Mouse (Mus musculus) myocyte (in vitro differentiated cells): ENCODE measurements around the gene Abhd2. TPM values are rescaled to one million over a fixed set of nuclear protein-coding genes. Genes with fewer than 3 reads are reported as not detected.

ENCODE experiments used
- H3K27me3 ChIP-seq: one replicate; pipeline ENCODE4 v1.6.1; 2011; ENCODE audit not compliant: control insufficient read depth, insufficient read depth, insufficient read length
- H3K36me3 ChIP-seq: one replicate; pipeline ENCODE4 v1.6.1; 2011; ENCODE audit not compliant: control insufficient read depth, insufficient read depth
- H3K4me2 ChIP-seq: one replicate; pipeline ENCODE4 v1.6.1; 2011; ENCODE audit warnings: low read depth, control low read depth
- H3K4me3 ChIP-seq: one replicate; pipeline ENCODE4 v1.5.1; 2011; ENCODE audit warnings: mild to moderate bottlenecking, control low read depth, moderate library complexity
- H3K79me2 ChIP-seq: one replicate; pipeline ENCODE4 v1.6.1; 2011; ENCODE audit not compliant: control insufficient read depth, insufficient read depth
- H3ac ChIP-seq: one replicate; pipeline ENCODE4 v1.6.1; 2011; ENCODE audit not compliant: control insufficient read depth, insufficient read length
- CEBPB ChIP-seq: IDR thresholded peaks from 2 replicates; pipeline ENCODE4 v1.6.1; 2011; ENCODE audit warnings: mild to moderate bottlenecking, moderate library complexity; ENCODE audit not compliant: poor library complexity, insufficient read depth, severe bottlenecking
- E2F4 ChIP-seq: IDR thresholded peaks from one replicate; pipeline ENCODE4 v1.6.1; 2011; ENCODE audit warnings: mild to moderate bottlenecking, control low read depth, moderate library complexity; ENCODE audit not compliant: insufficient read depth
- MAX ChIP-seq: IDR thresholded peaks from one replicate; pipeline ENCODE4 v1.6.1; 2011; ENCODE audit warnings: low read depth, mild to moderate bottlenecking, control low read depth
- MYOD1 ChIP-seq, 3 experiments: IDR thresholded peaks; one replicate each; pipeline ENCODE4 v1.6.1; 2011; ENCODE audit warnings: control low read depth in 2 of 3, low read depth in 2 of 3, mild to moderate bottlenecking in 2 of 3, moderate library complexity in 1 of 3; ENCODE audit not compliant: insufficient read length in 2 of 3, control insufficient read depth in 1 of 3
- MYOG ChIP-seq, 3 experiments: IDR thresholded peaks; one replicate each; pipeline ENCODE4 v1.6.1; 2011; ENCODE audit warnings: control low read depth in 2 of 3, low read depth in 2 of 3, mild to moderate bottlenecking in 2 of 3; ENCODE audit not compliant: insufficient read length in 2 of 3, control insufficient read depth in 1 of 3, insufficient read depth in 1 of 3
- POLR2A ChIP-seq: IDR thresholded peaks from one replicate; pipeline ENCODE4 v1.6.1; 2011; ENCODE audit warnings: low read depth, mild to moderate bottlenecking, control low read depth, moderate library complexity; ENCODE audit not compliant: insufficient read length
- POLR2AphosphoS2 ChIP-seq: IDR thresholded peaks from one replicate; pipeline ENCODE4 v1.6.1; 2011; ENCODE audit warnings: low read depth, control low read depth; ENCODE audit not compliant: insufficient read length
- REST ChIP-seq: IDR thresholded peaks from one replicate; pipeline ENCODE4 v1.6.1; 2011; ENCODE audit warnings: mild to moderate bottlenecking, control low read depth, moderate library complexity; ENCODE audit not compliant: insufficient read depth, insufficient read length
- SRF ChIP-seq: IDR thresholded peaks from one replicate; pipeline ENCODE4 v1.6.1; 2011; ENCODE audit warnings: low read depth; ENCODE audit not compliant: control insufficient read depth, insufficient read length
- TCF12 ChIP-seq: IDR thresholded peaks from one replicate; pipeline ENCODE4 v1.6.1; 2011; ENCODE audit warnings: mild to moderate bottlenecking, control low read depth; ENCODE audit not compliant: poor library complexity, insufficient read depth, severe bottlenecking
- TCF3 ChIP-seq: IDR thresholded peaks from one replicate; pipeline ENCODE4 v1.6.1; 2011; ENCODE audit warnings: low read depth, control low read depth; ENCODE audit not compliant: insufficient read length
- USF1 ChIP-seq: IDR thresholded peaks from one replicate; pipeline ENCODE4 v1.6.1; 2011; ENCODE audit warnings: low read depth, mild to moderate bottlenecking, control low read depth, moderate library complexity
- polyA plus RNA-seq: library from polyadenylated mRNA; unstranded; fragments of >200 nt; fragmentation: generic; extraction: Trizol; gene quantifications from one replicate; pipeline ENCODE4 v1.2.1, GENCODE M21; 2012; ENCODE audit warnings: missing spikeins

Abhd2 gene
- polyA plus RNA-seq, 1 experiment: 16.9 TPM

- Histone ChIP-seq H3K27me3 (no peaks in the 10 kb centered on the region), H3K36me3 (no peaks in the 10 kb centered on the region), H3ac (no peak overlapping the region), H3K79me2 (peaks cover 63% of the 10 kb centered on the region), H3K4me2 (peak overlapping the region; percentile 92), H3K4me3 (peak overlapping the region; percentile 84)
- TF ChIP-seq E2F4 (no peak), TCF3 (no peak), REST (no peak), POLR2A (no peak), TCF12 (no peak), SRF (no peak), MAX (no peak), POLR2AphosphoS2 (no peak), USF1 (no peak), CEBPB (no peak), MYOG (IDR thresholded peaks at IDR 0.05; ENCODE audit: control insufficient read depth in 1 of 3, insufficient read depth in 1 of 3, insufficient read length in 2 of 3, low read depth in 2 of 3) (no peak), MYOD1 (IDR thresholded peaks at IDR 0.05; ENCODE audit: control insufficient read depth in 1 of 3, insufficient read length in 2 of 3, low read depth in 2 of 3) (no peak)
Measured at GRCm38 (mm10) chr7:79274473-79275010, 1.5 kb downstream of the Abhd2 start.

GRCm38 (mm10) chr7:79275345-79275744 is 2.3 kb downstream of the Abhd2 start:
- H3K36me3 ChIP-seq: no peaks in the 10 kb centered on the region
- no peak overlapping the region for H3ac ChIP-seq
- TF ChIP-seq MYOG (IDR thresholded peaks at IDR 0.05; ENCODE audit: control insufficient read depth in 1 of 3, insufficient read depth in 1 of 3, insufficient read length in 2 of 3, low read depth in 2 of 3): no peak
- TF ChIP-seq TCF3: no peak
- no peak for TF ChIP-seq POLR2A
- TF ChIP-seq USF1: no peak
- no peak for TF ChIP-seq MYOD1 (IDR thresholded peaks at IDR 0.05; ENCODE audit: control insufficient read depth in 1 of 3, insufficient read length in 2 of 3, low read depth in 2 of 3)
- no peak for TF ChIP-seq REST
- TF ChIP-seq SRF: no peak
- TF ChIP-seq E2F4: no peak
- no peak for TF ChIP-seq CEBPB
- no peak for TF ChIP-seq TCF12
- no peak for TF ChIP-seq POLR2AphosphoS2
- TF ChIP-seq MAX: no peak
- H3K27me3 ChIP-seq: no peaks in the 10 kb centered on the region
- peaks cover 66% of the 10 kb centered on the region for H3K79me2 ChIP-seq
- peak overlapping the region; percentile 92 for H3K4me2 ChIP-seq
- H3K4me3 ChIP-seq: peak overlapping the region; percentile 84

- H3K4me3 ChIP-seq: no peak overlapping the region
- H3K4me2 ChIP-seq: no peak overlapping the region
- no peak overlapping the region for H3ac ChIP-seq
- H3K27me3 ChIP-seq: no peaks in the 10 kb centered on the region
- peaks cover 96% of the 10 kb centered on the region for H3K79me2 ChIP-seq
- TF ChIP-seq E2F4 (no peak), REST (no peak), MYOD1 (IDR thresholded peaks at IDR 0.05; ENCODE audit: control insufficient read depth in 1 of 3, insufficient read length in 2 of 3, low read depth in 2 of 3) (no peak), POLR2AphosphoS2 (no peak), POLR2A (no peak), SRF (no peak), USF1 (no peak), CEBPB (no peak), MYOG (IDR thresholded peaks at IDR 0.05; ENCODE audit: control insufficient read depth in 1 of 3, insufficient read depth in 1 of 3, insufficient read length in 2 of 3, low read depth in 2 of 3) (no peak), TCF3 (no peak), MAX (no peak), TCF12 (no peak)
- no peaks in the 10 kb centered on the region for H3K36me3 ChIP-seq
Measured at GRCm38 (mm10) chr7:79278432-79278831, 5.4 kb downstream of the Abhd2 start.

GRCm38 (mm10) chr7:79279376-79280029 is 6.5 kb downstream of the Abhd2 start:
- H3K36me3 ChIP-seq: no peaks in the 10 kb centered on the region
- TF ChIP-seq MYOD1 (IDR thresholded peaks at IDR 0.05; ENCODE audit: control insufficient read depth in 1 of 3, insufficient read length in 2 of 3, low read depth in 2 of 3): peak in 1 of 3 experiments; percentile 65
- no peak for TF ChIP-seq USF1
- peak in 2 of 3 experiments; percentile 3 to 51 for TF ChIP-seq MYOG (IDR thresholded peaks at IDR 0.05; ENCODE audit: control insufficient read depth in 1 of 3, insufficient read depth in 1 of 3, insufficient read length in 2 of 3, low read depth in 2 of 3)

More at GRCm38 (mm10) chr7:79279376-79280029, 6.5 kb downstream of the Abhd2 start:
- no peak overlapping the region for H3K4me3 ChIP-seq
- H3K79me2 ChIP-seq: peaks cover 96% of the 10 kb centered on the region
- H3K4me2 ChIP-seq: peak overlapping the region; percentile 92
- H3ac ChIP-seq: no peak overlapping the region
- no peaks in the 10 kb centered on the region for H3K27me3 ChIP-seq
